Mouse (Mus musculus) lung, adult 2 months (tissue): ENCODE results near the gene Cntd1.

Experiments used
- CTCF ChIP-seq: fragments of 200-500 bp; IDR thresholded peaks from 2 replicates; pipeline ENCODE4 v1.5.1; 2011; ENCODE audit warnings: mild to moderate bottlenecking, low read length, control low read depth; ENCODE audit not compliant: insufficient read depth
- POLR2A ChIP-seq: fragments of 200-500 bp; IDR thresholded peaks from 2 replicates; pipeline ENCODE4 v1.6.1; 2011; ENCODE audit warnings: low read depth, mild to moderate bottlenecking, control low read depth, low read length, borderline replicate concordance; ENCODE audit errors: extremely low read depth

GRCm38 (mm10) chr11:101272446-101272845, 6.4 kb upstream of the Cntd1 start:
- no peak for TF ChIP-seq CTCF
- TF ChIP-seq POLR2A: no peak
